Mouse (Mus musculus): ENCODE measurements around the gene Laptm5.

DNA sequence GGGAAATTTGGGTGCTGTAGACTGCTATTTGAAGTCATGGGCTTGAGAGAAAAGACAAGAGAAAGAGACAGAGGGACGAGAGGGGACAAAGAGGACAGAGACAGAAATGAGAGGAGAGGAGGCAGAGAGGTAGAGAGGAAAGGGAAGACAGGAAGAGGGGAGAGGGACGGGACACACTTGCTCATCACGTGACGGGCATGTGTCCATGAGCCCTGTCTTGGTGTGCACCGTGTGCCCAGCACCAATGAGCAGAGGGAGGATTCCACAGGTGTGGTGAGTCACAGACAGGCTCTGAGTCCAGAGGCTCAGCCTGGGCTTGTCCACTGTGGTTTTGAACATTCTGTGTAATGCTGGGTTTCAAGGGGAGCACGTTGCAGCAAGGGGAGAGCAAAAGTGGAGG is 45.0 kb upstream of the Laptm5 start:
- TF ChIP-seq CTCF (IDR thresholded peaks at IDR 0.05; ENCODE audit: low read depth) (no peak), EP300 (optimal IDR thresholded peaks at IDR 0.05) (no peak)
